Mouse (Mus musculus): ENCODE results near the gene Nmnat3.
"Not testable (repeated sequence)": the region's sequence is repeated elsewhere in the genome, so short reads cannot be mapped to it uniquely, and the experiment has no call there.

Nmnat3 gene

DNA sequence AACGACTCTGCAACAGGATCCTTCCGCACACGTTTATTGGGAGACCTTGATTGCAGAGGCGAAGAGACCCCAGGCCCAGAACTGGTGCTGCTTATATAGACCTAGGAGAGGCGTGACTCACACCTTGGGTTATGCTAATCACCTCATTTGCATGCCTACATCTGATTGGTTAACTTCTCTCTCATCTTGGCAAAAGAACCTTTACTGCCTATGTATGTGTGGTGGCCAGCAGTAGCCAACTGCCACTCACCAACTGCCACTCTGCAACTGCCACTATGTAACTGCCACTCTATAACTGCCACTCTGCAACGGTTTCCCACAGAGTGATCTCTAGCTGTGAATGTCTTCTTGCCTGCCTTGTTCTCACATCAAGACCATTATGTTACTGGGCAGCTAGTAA lies at the start of gene Nmnat3:
Nmnat3 (plus strand) TSS at position 301 of the 400 bp plus-strand sequence.
- DNase-seq (ENCODE audit: low read depth, low spot score): not testable (repeated sequence)

DNA sequence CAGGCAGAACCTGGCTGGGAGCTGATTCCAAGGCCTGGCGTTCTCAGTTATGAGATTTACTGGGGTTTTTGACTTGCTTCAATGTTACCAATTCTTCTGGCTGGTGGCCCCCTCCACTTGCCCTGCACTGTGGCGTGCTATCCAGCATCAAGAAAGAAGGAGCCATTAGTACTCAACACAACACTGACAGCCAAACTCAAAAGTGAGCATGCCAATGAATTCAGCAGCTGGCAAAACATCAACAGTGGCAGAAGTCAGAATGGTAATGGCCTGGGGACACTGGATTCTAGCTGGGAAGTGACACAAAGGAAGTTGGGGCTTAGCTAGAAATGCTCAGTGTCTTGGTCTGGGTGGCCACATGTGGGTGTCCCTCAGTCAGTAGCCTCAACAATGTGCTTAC lies 43.8 kb upstream of the Nmnat3 start:
- no peak for DNase-seq (ENCODE audit: low read depth, low spot score)

DNA sequence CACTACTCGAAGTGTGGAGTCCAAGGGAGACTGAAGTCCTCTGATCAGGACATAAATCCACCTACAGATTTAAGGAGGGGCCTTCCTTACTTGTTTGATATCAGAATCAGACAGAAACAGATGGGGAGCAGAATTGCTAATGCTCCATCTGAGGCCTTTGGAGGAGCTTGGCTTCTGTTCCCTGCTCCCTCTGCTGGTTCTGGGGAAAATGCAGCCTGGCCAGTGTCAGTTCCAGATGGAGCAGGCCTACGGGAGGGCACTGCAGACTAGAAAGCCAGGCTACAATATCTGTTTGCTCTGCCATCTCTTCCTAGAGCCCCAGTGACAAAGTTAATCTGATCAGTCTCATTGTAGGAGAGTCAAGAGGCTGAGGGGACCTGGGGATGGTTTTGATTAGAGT lies 43.0 kb upstream of the Nmnat3 start:
- DNase-seq (ENCODE audit: low read depth, low spot score): peak; percentile 38

DNA sequence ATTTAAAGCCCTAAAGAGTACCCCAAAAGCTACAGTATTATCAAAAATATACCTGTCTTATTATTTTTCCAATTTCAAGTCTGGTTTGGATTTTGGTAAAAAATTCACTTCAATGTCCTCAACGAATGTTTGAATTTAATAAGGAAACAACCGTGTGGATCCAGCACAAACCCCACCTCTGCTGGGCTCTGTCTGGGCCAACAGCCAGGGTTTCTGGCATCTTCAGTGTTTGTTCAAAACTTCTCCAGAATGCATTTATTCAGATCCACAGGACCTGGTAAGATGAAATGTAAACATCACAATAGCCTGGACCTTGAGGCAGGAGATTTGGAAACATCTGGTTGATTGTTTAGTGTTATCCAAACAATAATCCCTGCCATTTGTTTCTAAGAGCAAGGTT lies 42.0 kb upstream of the Nmnat3 start:
- no peak for DNase-seq (ENCODE audit: low read depth, low spot score)

DNA sequence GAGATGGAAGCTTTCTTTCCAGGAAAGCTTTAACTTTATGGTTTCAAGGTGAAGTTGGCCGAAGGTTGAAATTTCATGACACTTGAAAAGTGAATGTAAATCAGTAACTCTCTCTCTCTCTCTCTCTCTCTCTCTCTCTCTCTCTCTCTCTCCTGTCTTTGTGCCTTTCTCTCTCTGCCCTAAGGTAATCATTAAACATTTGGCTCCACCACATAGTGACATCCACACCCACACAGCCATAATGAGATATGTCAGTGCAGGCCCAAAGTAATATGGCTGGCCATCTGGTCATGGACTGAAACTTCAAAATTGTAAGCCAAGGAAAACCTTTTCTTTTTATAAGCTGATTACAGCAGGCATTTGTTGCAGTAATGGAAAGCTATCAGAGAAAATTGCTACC lies 40.9 kb upstream of the Nmnat3 start:
- DNase-seq (ENCODE audit: low read depth, low spot score): no peak

DNA sequence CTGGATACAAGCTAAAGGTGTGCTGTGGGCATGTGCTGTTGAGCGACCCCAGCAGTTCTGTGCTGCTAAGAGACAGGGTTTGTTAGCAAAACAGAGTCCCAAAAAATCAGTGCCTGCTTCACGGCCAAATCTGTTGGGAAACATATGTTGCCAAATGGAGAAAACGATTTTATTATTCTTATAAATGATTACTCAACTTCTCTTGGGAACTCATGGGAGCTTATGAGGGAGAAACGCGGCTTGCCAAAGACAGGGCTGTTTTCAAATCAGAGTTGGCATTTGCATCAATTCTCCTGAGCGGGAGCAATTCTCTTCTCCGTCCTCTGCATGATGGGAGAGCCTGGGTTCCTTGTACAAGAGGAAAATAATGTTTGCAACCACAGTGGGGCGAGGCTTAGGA lies 27.0 kb upstream of the Nmnat3 start:
- DNase-seq (ENCODE audit: low read depth, low spot score): no peak

DNA sequence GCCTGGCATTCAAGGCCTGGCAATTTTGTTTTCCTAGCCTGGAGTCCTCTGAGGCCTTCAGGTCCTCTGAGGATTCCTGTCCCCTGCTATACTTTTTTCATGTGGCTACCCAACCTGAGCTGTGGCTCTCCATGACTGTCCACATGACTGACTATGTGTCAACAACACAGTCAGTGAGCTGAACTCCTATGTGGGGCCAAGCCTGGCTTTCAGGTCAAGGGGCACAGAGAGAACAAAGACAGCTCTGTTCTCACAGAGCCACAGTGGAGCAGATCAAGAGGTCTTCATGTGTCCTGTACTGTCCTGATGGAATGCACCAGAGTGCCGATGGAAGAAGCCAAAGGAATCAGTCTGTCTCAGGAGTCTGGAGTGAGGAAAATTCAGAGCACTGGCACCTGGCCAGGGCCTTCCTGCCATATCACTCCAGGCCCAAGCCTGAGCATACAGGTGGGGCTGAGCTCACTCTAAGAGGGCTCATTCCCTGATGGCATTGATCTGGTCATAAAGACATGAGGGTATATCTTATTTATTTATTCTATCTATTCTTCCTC lies 25.7 kb upstream of the Nmnat3 start:
- DNase-seq (ENCODE audit: low read depth, low spot score): no peak

DNA sequence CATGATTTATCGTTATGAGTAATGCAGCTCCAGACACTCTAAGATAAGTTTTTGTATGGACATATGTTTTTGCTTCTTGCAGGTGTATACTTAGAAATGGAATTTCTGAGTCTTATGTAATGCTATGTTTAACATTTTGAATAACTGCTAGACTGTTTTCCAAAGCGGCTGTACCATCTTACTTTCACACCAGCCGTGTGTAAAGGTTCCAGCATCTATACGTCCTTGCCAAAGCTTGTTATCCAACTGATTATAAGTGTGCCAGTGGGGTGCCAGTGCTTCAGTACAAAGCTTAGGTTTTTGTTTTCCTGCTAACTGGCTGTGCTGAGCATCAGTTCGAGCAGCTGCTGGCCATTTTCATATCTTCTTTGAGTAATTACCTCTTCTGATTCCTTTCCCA lies 22.3 kb upstream of the Nmnat3 start:
- DNase-seq (ENCODE audit: low read depth, low spot score): no peak

DNA sequence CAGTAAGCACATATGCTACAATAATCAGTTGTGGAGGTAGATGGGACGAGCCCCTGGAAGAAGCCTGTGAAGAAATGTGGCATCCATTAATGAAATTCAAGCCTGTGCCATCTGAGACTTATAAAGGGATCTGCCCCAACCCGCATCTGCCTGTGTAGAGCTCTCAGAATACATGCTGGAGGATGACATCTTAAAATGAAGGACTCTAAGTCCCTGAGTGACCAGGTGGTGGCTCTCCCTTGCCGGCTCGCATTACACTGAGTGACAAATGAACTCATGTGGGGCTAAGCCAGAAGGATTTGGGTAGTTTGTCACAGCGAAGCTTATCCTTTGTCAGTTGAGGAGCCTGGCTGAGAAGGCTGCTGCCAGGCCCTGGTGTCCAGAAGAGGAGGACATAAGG lies 14.5 kb upstream of the Nmnat3 start:
- DNase-seq (ENCODE audit: low read depth, low spot score): no peak

DNA sequence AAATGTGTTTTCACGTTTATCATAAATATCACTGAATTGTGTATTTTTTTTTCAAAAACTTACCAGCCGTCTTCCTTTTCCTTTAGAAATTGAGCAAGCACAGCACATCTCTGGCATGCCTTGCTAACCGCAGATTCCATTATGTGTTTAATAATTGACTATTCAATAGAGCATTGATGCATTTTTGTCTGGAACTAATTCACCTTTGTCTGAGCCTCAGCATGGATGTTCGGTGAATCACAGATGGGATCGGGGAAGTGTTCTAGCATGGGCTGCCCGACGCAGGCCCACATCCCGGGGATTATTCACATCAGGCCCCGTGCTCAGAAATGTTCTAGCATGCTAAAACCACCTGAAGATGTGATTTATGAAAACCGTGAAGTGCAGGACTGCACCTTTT lies 12.2 kb upstream of the Nmnat3 start:
- no peak for DNase-seq (ENCODE audit: low read depth, low spot score)

DNA sequence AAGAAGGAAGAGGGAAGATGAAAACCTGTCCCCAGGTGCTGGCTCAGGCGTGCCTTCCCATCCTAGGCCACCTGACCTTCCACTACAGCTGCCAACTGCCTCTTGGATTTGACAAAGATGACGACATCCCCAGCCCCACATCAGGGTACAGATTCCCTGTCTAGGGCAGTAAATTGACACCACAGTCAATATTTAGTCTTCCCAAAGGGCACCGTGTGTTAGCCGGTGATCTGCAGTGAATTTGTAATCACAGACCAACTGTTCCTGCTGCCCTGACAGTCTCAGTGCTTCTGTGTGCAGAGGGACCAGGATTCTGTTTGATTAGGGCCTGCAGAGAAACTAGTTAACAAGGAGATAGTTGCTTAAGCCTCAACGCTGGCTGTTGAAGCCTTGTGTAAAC lies 7.1 kb upstream of the Nmnat3 start:
- no peak for DNase-seq (ENCODE audit: low read depth, low spot score)

DNA sequence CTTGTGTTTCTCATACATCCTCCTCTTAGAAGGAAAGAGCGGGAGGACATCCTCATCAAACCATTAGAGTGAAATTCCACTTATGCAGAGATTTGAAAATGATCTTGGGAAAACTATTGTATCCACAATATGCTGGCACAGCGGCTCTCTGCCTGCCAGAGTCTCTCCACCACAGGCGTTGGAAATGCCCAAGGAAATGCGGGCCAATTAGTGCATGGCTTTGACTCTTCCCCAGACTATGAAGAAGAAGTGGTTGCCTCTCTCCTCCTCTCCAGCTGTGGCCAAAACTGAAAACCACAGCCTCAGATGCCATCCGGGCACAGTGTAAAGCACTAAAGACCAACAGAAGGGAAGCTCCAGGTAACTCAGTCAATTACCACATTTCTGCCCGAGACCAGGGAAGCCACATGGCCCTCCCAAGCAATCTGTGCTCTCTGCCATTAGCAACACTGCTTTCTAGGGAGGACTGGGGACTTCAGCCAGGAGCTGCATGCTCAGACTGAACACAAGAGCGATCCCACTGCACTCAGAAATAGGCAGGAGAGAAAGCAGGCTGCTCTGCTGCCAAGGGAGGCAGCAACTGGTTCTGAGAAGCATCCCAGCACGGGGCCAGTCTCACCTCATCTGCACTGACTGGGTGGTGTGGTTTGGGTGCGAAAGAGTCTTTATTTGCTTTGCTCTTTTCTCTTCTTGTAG lies 1.5 kb upstream of the Nmnat3 start:
- no peak for DNase-seq (ENCODE audit: low read depth, low spot score)

DNA sequence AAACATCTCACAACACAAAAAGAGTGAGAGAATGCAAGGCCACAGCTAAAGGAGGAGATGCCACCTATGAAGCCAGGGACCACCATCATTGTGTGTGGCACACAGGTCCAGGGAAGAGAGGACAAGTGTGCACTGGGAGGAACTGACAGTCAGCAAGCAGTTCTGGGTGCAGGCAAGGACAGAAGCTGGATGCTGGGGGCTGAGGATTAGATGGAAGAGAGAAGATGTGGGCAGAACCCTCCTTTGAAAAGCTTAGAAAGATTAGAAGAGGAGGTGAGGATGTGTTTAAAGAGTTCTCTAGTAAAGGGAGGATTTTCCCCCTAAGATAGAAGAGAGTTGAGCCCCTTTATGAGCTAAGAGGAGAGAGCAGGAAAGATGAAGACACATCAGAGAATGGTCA lies 2.4 kb downstream of the Nmnat3 start:
- no peak for DNase-seq (ENCODE audit: low read depth, low spot score)

DNA sequence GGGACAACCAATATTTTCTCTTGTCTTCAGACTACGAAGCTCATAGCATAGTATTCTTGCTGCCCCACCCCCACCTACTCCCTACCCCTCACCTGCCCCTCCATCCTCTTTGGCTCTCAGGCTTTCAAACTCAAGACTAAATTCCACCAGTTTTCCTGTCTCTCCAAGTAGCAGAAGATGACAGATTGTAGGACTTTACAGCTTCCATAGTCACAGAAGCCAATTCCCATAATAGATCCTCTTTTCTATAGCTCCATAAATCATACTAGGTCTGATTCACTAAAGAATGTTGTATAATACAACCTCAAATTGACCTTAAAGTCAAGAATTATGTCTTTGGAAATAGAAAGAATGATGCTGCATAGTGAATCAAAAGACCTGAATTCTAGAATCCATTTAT lies 3.4 kb downstream of the Nmnat3 start:
- no peak for DNase-seq (ENCODE audit: low read depth, low spot score)

DNA sequence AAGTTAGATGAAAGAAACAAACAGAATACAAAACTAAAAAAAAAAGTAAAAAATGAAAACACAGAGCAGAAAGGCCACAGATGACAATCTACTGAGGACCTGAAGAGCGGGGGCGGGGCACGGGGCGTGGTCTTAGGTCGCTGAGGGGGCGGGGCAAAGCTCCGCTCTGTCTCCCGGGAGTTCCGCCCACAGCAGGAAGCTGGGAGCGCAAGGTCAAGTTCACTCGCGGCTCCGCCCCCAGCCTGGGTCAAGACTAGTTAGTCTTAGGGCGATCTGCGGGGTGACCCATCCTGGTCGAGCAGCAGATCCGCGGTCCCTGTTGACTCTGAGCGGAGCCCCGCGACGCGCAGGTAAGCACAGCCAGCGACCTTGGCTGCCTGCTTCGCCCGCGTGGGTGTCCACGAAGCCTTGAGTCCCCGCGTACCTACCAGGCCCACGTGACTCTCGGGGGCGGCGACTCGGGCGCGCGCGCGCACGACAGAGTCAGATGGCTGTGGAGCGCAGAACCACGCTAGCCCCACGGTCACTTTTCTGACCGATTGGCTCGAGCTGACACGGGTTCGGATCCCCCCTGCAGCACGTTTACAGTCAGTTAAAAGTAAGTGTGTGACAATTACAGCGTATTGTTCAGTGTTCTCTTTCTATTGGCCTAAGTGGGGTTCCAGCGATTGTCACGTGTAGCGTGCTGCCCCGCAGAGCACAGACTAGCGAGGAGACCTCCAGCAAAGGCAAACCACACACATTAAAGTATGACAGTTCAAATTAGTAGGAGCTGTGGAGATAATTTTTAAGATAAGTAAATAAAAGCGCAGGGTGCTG lies 9.4 kb downstream of the Nmnat3 start:
- DNase-seq (ENCODE audit: low read depth, low spot score): peak; percentile 82

DNA sequence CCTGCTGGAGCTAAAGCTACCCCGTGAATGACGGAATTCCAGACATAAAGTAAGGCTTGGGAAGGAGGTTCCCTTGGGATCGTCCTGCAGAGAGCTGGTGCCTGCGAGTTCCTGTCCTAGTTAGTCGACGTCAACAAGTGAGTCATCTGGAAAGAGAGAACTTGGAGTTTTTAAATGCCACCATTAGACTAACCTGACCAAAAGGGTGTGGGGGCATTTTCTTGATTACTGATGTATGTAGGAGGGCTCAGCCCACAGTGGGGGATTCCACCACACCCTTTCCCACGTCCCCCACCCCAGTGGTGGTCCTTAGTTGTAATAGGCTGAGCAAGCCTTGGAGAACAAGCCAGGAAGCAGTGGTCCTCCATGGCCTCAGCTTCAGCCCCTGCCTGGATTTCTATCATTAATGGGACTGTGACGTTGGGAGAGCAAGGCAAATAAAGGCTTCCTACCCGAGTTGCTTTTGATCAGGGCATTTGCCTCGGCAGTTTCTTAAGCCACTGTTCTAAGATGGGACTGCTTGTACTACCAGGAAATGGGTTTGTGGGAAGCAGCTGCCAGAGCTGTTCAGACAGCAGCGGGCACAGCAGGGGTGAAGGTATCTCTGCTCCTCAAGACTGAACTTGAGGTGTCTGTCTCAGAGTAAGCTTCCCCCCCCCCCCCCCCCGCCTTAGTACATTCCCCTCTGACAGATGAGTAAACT lies 10.2 kb downstream of the Nmnat3 start:
- DNase-seq (ENCODE audit: low read depth, low spot score): no peak

DNA sequence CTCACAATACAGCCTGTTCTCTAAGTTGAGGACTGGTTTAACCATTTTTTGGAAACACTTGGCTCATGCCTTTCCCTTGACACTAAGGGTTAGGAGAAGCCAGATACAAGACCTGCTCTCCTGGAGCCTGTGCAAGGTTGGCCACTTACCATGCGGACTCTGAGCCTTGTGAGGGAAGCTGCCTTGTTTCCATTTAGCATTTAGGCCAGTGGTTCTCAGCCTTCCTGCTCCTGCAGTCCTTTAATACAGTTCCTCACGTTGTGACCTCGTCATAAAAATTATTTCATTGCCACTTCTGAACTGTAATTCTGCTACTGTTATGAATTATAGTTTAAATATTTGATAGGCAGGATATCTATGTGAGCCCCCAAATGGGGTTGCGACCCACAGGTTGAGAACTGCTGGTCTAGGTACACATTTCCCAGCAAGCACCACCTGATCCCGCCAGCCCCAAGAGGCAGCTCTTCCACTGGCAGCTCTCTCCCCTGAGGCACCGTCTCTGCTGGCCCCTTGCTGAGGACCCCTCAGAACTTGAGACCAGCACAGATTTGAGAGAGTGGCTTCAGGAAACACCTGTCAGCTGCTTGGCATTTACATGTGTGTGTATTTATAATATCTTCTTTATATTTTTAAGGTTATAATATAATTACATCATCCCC lies 10.8 kb downstream of the Nmnat3 start:
- DNase-seq (ENCODE audit: low read depth, low spot score): no peak

DNA sequence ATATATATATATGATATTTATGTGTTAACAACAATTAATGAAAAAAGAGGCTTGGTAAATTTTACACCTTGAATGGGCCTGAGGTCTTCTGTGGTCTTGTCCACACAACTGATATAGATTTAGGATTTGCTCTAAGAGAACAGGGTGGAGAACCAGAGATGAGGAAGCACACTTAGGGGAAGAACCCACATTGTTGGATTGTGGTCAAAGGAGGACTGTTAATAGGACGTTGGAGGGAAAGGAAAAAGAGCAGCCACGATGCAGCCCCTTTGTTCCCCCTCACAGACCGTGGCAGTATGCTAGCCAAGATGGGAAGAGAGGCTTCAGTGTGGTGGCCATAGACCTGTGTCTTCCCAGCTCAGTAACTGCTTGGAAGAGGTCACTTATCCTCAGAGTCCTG lies 11.5 kb downstream of the Nmnat3 start:
- DNase-seq (ENCODE audit: low read depth, low spot score): no peak

DNA sequence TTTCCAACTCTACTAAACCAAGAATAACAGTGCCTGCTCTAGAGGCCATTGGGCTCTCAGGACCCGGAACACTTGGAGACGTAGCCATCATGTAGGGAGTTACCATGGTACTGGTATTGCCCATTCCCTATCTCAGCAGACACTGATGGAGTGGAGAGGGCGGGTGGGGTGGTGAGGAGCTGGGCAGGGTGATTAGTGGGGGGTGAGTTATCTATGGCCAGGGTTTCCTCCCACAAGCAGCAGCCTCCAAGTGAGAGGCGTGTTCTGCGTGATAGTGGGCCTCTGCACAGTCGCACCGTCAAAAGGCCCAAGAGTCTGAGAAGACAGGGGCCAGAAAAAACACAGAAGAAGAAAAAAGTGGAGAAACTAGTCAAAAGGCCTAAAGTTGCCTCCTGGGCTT lies 12.0 kb downstream of the Nmnat3 start:
- DNase-seq (ENCODE audit: low read depth, low spot score): no peak

DNA sequence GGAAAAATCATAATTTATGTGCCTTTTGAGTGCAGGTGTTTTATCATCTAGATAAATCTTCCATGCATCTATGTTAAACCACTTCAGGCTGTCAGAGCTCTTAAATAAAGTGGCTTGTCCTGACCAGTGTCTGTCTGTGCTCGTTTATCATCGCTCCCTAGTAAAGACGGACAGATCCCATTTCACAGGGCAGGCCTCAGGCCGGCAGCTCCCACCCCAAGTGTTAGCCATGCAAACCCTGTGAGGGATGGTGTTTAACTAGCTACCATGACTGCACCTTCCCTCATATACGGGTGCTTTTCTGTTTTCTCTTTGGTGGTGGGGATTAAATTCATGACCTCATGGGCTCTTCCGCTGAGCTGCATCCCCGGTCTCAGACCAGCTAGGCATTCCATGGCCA lies 13.3 kb downstream of the Nmnat3 start:
- no peak for DNase-seq (ENCODE audit: low read depth, low spot score)

DNA sequence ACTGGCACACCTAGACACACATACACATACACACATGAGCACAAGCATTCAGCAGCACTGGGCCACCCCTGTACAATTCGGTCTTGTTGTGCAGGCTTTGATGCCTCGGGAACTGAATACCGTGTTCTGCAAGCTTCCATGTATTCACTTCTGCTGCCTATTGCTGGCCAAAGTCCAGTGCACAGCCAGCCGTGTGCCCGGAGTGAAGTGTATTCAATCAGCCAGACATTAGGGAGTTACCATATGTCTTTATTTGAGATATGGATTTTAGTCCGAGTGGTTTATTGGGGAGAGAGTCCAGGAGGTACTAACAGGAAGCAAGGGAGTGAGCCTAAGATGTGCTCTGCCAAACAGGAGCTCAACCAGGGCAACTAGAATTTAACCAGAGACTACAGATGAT lies 19.8 kb downstream of the Nmnat3 start:
- DNase-seq (ENCODE audit: low read depth, low spot score): no peak
